Comparison of ENCODE assay signal across 11 mouse cellular contexts in genomic region chr3:88473020-88473419, GRCm38 (mm10). TPM values are rescaled to one million over a fixed set of nuclear protein-coding genes. Genes with fewer than 3 reads are reported as not detected.
A peak's percentile ranks its signal among the peaks of the same experiment; 100 is the strongest.
DNase-seq lines count a peak whose midpoint lies in the region; ATAC-seq lines count a peak whose summit lies in the region.
"Had no signal": no experiment of that assay in that cellular context is flagged by ENCODE, and none has a peak within 500 bp of the region (broad histone marks: within the 10 kb centered on the region; RNA-seq: fewer than 3 reads in every experiment).

No protein-coding gene starts in this region.

- no peak overlapping the region for H3K27ac ChIP-seq in midbrain, embryonic 10.5 days (replicated peaks)
- no peak overlapping the region; the same call in 1 of the 2 replicates for H3K27ac ChIP-seq in midbrain, embryonic 15.5 days
- peak overlapping the region; percentile 76 for H3K27ac ChIP-seq in embryonic facial prominence, embryonic 15.5 days (replicated peaks)
- H3K27ac ChIP-seq in hindbrain, embryonic 16.5 days (ENCODE audit: low read depth, low read length) = no peak overlapping the region
- H3K27ac ChIP-seq: gastrocnemius, adult 2 months; liver, embryonic 15.5 days had no signal

- WGBS in midbrain, embryonic 10.5 days = 50% methylated on average over 5 of the region's 5 CpGs
- 19% methylated on average over 5 of the region's 5 CpGs for WGBS in midbrain, embryonic 15.5 days
- 14% methylated on average over 5 of the region's 5 CpGs for WGBS in embryonic facial prominence, embryonic 15.5 days
- WGBS in hindbrain, embryonic 16.5 days = 23% methylated on average over 5 of the region's 5 CpGs

- H3K9ac ChIP-seq in midbrain, embryonic 15.5 days = no peak overlapping the region
- H3K9ac ChIP-seq in embryonic facial prominence, embryonic 15.5 days = no peak overlapping the region
- H3K9ac ChIP-seq in hindbrain, embryonic 16.5 days (ENCODE audit: low read depth, low read length) = no peak overlapping the region
- H3K9ac ChIP-seq: liver, embryonic 15.5 days had no signal

- ATAC-seq in midbrain, embryonic 15.5 days (replicated peaks) = no peak
- ATAC-seq in embryonic facial prominence, embryonic 15.5 days (ENCODE audit: insufficient number of reproducible peaks, low FRiP score, low TSS enrichment, low read depth) = peak; percentile 74
- peak; percentile 50; the same call in 1 of the 2 replicates for ATAC-seq in hindbrain, embryonic 16.5 days

- no peak overlapping the region for H3K4me3 ChIP-seq in midbrain, embryonic 10.5 days
- H3K4me3 ChIP-seq in midbrain, embryonic 15.5 days = no peak overlapping the region
- no peak overlapping the region for H3K4me3 ChIP-seq in embryonic facial prominence, embryonic 15.5 days (replicated peaks)
- no peak overlapping the region for H3K4me3 ChIP-seq in hindbrain, embryonic 16.5 days (ENCODE audit: low read length)
- H3K4me3 ChIP-seq: gastrocnemius, adult 2 months; liver, embryonic 15.5 days had no signal

- no peaks in the 10 kb centered on the region for H3K36me3 ChIP-seq in midbrain, embryonic 10.5 days
- no peaks in the 10 kb centered on the region for H3K36me3 ChIP-seq in midbrain, embryonic 15.5 days (replicated peaks)
- H3K36me3 ChIP-seq in embryonic facial prominence, embryonic 15.5 days = no peaks in the 10 kb centered on the region
- H3K36me3 ChIP-seq in hindbrain, embryonic 16.5 days (ENCODE audit: control insufficient read depth, insufficient read depth, low read length) = no peaks in the 10 kb centered on the region
- H3K36me3 ChIP-seq: liver, embryonic 15.5 days had no signal

- peaks cover 5% of the 10 kb centered on the region for H3K4me1 ChIP-seq in midbrain, embryonic 10.5 days
- H3K4me1 ChIP-seq in midbrain, embryonic 15.5 days = 0 out of 2 replicates have a peak, but pooled peaks cover 4% of the 10 kb centered on the region
- H3K4me1 ChIP-seq in embryonic facial prominence, embryonic 15.5 days = peaks cover 23% of the 10 kb centered on the region
- no peaks in the 10 kb centered on the region for H3K4me1 ChIP-seq in hindbrain, embryonic 16.5 days (ENCODE audit: control insufficient read depth, insufficient read depth, low read depth, low read length)

- no peak overlapping the region for H3K4me2 ChIP-seq in midbrain, embryonic 15.5 days
- no peak overlapping the region for H3K4me2 ChIP-seq in embryonic facial prominence, embryonic 15.5 days (replicated peaks)
- H3K4me2 ChIP-seq in hindbrain, embryonic 16.5 days (ENCODE audit: low read length) = no peak overlapping the region
- H3K4me2 ChIP-seq: liver, embryonic 15.5 days had no signal

- peaks cover 7% of the 10 kb centered on the region; the same call in 1 of the 2 replicates for H3K27me3 ChIP-seq in midbrain, embryonic 10.5 days (ENCODE audit: low read depth, poor library complexity, severe bottlenecking)
- no peaks in the 10 kb centered on the region for H3K27me3 ChIP-seq in midbrain, embryonic 15.5 days (replicated peaks)
- H3K27me3 ChIP-seq in embryonic facial prominence, embryonic 15.5 days = no peaks in the 10 kb centered on the region
- H3K27me3 ChIP-seq in hindbrain, embryonic 16.5 days (replicated peaks; ENCODE audit: control insufficient read depth, insufficient read depth, low read length) = no peaks in the 10 kb centered on the region

- DNase-seq in midbrain, embryonic 10.5 days (ENCODE audit: low spot score) = peak; percentile 29
- DNase-seq in adrenal gland, adult 8-10 months = no peak
- DNase-seq in thymus, postnatal 25 days = no peak
- DNase-seq in right cerebral cortex, postnatal 4 days = no peak
- DNase-seq: cerebellum, postnatal 36 days; gastrocnemius, adult 2 months; thymus, postnatal 4 days had no signal

- H3K9me3 ChIP-seq in midbrain, embryonic 10.5 days (replicated peaks) = no peaks in the 10 kb centered on the region; the same call in 1 of the 2 replicates
- no peaks in the 10 kb centered on the region for H3K9me3 ChIP-seq in midbrain, embryonic 15.5 days
- H3K9me3 ChIP-seq in embryonic facial prominence, embryonic 15.5 days (replicated peaks) = no peaks in the 10 kb centered on the region
- H3K9me3 ChIP-seq in hindbrain, embryonic 16.5 days (ENCODE audit: control insufficient read depth, low read length) = no peaks in the 10 kb centered on the region
- H3K9me3 ChIP-seq: liver, embryonic 15.5 days had no signal

RNA-seq across cellular contexts. Expression of gene Sema4a, which starts 12.0 kb away (rescaled TPM):
- polyA plus RNA-seq in midbrain, embryonic 10.5 days (2016; fragmentation: Nextera tagmentation; extraction: Ambion mirVana) = 4.9 and 10.5 TPM in 2 replicates
- polyA plus RNA-seq in midbrain, embryonic 15.5 days (2015; fragmentation: Nextera tagmentation; extraction: Ambion mirVana) = 39.1 and 39.3 TPM in 2 replicates
- polyA plus RNA-seq in embryonic facial prominence, embryonic 15.5 days (2015; fragmentation: Nextera tagmentation; extraction: Ambion mirVana) = 18.5 and 21.9 TPM in 2 replicates
- 32.3 and 32.8 TPM in 2 replicates for polyA plus RNA-seq in hindbrain, embryonic 16.5 days (2015; fragmentation: Nextera tagmentation; extraction: Ambion mirVana)
- 10 to 100 TPM; 12.2 to 14.0 (median 12.5) TPM for total RNA-seq in adrenal gland, adult 8-10 months (2022)

RNA-seq across cellular contexts. Expression of gene Lmna, which starts 36.7 kb away (rescaled TPM):
- 13.5 and 18.3 TPM in 2 replicates for polyA plus RNA-seq in midbrain, embryonic 10.5 days (2016; fragmentation: Nextera tagmentation; extraction: Ambion mirVana)
- polyA plus RNA-seq in midbrain, embryonic 15.5 days (2015; fragmentation: Nextera tagmentation; extraction: Ambion mirVana) = 51.1 and 51.6 TPM in 2 replicates
- 625 and 678 TPM in 2 replicates for polyA plus RNA-seq in embryonic facial prominence, embryonic 15.5 days (2015; fragmentation: Nextera tagmentation; extraction: Ambion mirVana)
- polyA plus RNA-seq in hindbrain, embryonic 16.5 days (2015; fragmentation: Nextera tagmentation; extraction: Ambion mirVana) = 62.3 and 70.4 TPM in 2 replicates
- total RNA-seq in adrenal gland, adult 8-10 months (2022) = 100 to 1,000 TPM in 3 of 4 experiments, 10 to 100 TPM in 1; 88.2 to 134 (median 124) TPM

RNA-seq across cellular contexts. Expression of gene Slc25a44, which starts 48.1 kb away (rescaled TPM):
- 18.7 and 20.0 TPM in 2 replicates for polyA plus RNA-seq in midbrain, embryonic 10.5 days (2016; fragmentation: Nextera tagmentation; extraction: Ambion mirVana)
- polyA plus RNA-seq in midbrain, embryonic 15.5 days (2015; fragmentation: Nextera tagmentation; extraction: Ambion mirVana) = 39.6 and 41.2 TPM in 2 replicates
- 16.3 and 17.9 TPM in 2 replicates for polyA plus RNA-seq in embryonic facial prominence, embryonic 15.5 days (2015; fragmentation: Nextera tagmentation; extraction: Ambion mirVana)
- 40.3 and 42.3 TPM in 2 replicates for polyA plus RNA-seq in hindbrain, embryonic 16.5 days (2015; fragmentation: Nextera tagmentation; extraction: Ambion mirVana)
- total RNA-seq in adrenal gland, adult 8-10 months (2022) = 10 to 100 TPM; 44.3 to 50.8 (median 47.0) TPM

RNA-seq across cellular contexts. Expression of gene Mex3a, which starts 59.2 kb away (rescaled TPM):
- polyA plus RNA-seq in midbrain, embryonic 10.5 days (2016; fragmentation: Nextera tagmentation; extraction: Ambion mirVana) = 27.7 and 33.8 TPM in 2 replicates
- 37.0 and 37.7 TPM in 2 replicates for polyA plus RNA-seq in midbrain, embryonic 15.5 days (2015; fragmentation: Nextera tagmentation; extraction: Ambion mirVana)
- 22.5 and 22.8 TPM in 2 replicates for polyA plus RNA-seq in embryonic facial prominence, embryonic 15.5 days (2015; fragmentation: Nextera tagmentation; extraction: Ambion mirVana)
- 20.4 and 22.1 TPM in 2 replicates for polyA plus RNA-seq in hindbrain, embryonic 16.5 days (2015; fragmentation: Nextera tagmentation; extraction: Ambion mirVana)
- total RNA-seq in adrenal gland, adult 8-10 months (2022) = 1 to 10 TPM; 2.8 to 4.3 (median 3.9) TPM
